Mouse (Mus musculus) kidney, adult 8-10 months (tissue): ENCODE measurements at regions not wholly inside any gene's neighbourhood (a gene's known extent, or its start where the extent isn't known, plus 50 kb on each side); places are given as distances from the start of the nearest gene placed in this dataset.

Experiments
- DNase-seq, 2 experiments: peaks; one replicate each; pipeline ENCODE4 v3.0.0; 2022

- no peak for DNase-seq
Observed at GRCm38 (mm10) chr13:42592945-42593344, 87.5 kb upstream of the Phactr1 start.

GRCm38 (mm10) chr13:42593488-42594170 lies 86.8 kb upstream of the Phactr1 start:
- DNase-seq = no peak

GRCm38 (mm10) chr13:42595180-42595579 lies 85.2 kb upstream of the Phactr1 start:
- no peak for DNase-seq

GRCm38 (mm10) chr13:42597781-42598180 lies 82.6 kb upstream of the Phactr1 start:
- no peak for DNase-seq

GRCm38 (mm10) chr13:42603308-42603707 lies 77.1 kb upstream of the Phactr1 start:
- no peak for DNase-seq

GRCm38 (mm10) chr13:42607735-42608134 lies 72.7 kb upstream of the Phactr1 start:
- no peak for DNase-seq

- DNase-seq = peak in 1 of 2 experiments; percentile 32
Observed at GRCm38 (mm10) chr13:42608963-42609362, 71.5 kb upstream of the Phactr1 start.

- DNase-seq = no peak
Observed at GRCm38 (mm10) chr13:42613326-42613725, 67.1 kb upstream of the Phactr1 start.

- no peak for DNase-seq
Observed at GRCm38 (mm10) chr13:42615826-42616225, 64.6 kb upstream of the Phactr1 start.

- no peak for DNase-seq
Observed at GRCm38 (mm10) chr13:42617225-42617624, 63.2 kb upstream of the Phactr1 start.

- peak; percentile 41 to 42 for DNase-seq
Observed at GRCm38 (mm10) chr13:42617844-42618243, 62.6 kb upstream of the Phactr1 start.

- no peak for DNase-seq
Observed at GRCm38 (mm10) chr13:42619555-42620280, 60.7 kb upstream of the Phactr1 start.

- peak; percentile 23 to 58 for DNase-seq
Observed at GRCm38 (mm10) chr13:42623491-42623890, 56.9 kb upstream of the Phactr1 start.
